9 mouse cellular contexts compared by ENCODE assay signal in genomic region chr14:8135130-8135529, GRCm38 (mm10). TPM values are rescaled to one million over a fixed set of nuclear protein-coding genes. Genes with fewer than 3 reads are reported as not detected.
DNase-seq lines count a peak whose midpoint lies in the region; ATAC-seq and TF ChIP-seq lines count a peak whose summit lies in the region.
"Had no signal": no experiment of that assay in that cellular context is flagged by ENCODE, and none has a peak within 500 bp of the region (broad histone marks: within the 10 kb centered on the region; RNA-seq: fewer than 3 reads in every experiment).

No protein-coding gene starts in this region.

- intact Hi-C loops in left cerebral cortex, postnatal 4 days (cut with DNase I): no loop called here

- H3K9ac ChIP-seq in midbrain, embryonic 15.5 days: no peak overlapping the region

- H3K9me3 ChIP-seq in midbrain, embryonic 15.5 days: no peaks in the 10 kb centered on the region

- no peak for TF ChIP-seq CTCF in olfactory bulb, adult 2 months (IDR thresholded peaks at IDR 0.05; ENCODE audit: insufficient read depth, low read depth, low read length)

- DNase-seq in cerebellum, postnatal 4 days (ENCODE audit: low spot score in 2 of 2): no peak
- DNase-seq in left cerebral cortex, adult 18-20 months (ENCODE audit: low spot score in 2 of 2): peak; percentile 26 to 54
- no peak for DNase-seq in left cerebral cortex, postnatal 4 days
- DNase-seq in heart, postnatal 4 days: peak; percentile 27
- no peak for DNase-seq in kidney, adult 9 months
- DNase-seq: adrenal gland, adult 2 months had no signal

- H3K4me2 ChIP-seq in midbrain, embryonic 15.5 days: no peak overlapping the region

- no peaks in the 10 kb centered on the region for H3K27me3 ChIP-seq in midbrain, embryonic 15.5 days (replicated peaks)

- peaks cover 8% of the 10 kb centered on the region; the same call in 1 of the 2 replicates for H3K36me3 ChIP-seq in midbrain, embryonic 15.5 days (replicated peaks)

- H3K4me3 ChIP-seq in olfactory bulb, adult 2 months (ENCODE audit: insufficient read depth, low read depth, low read length): no peak overlapping the region
- no peak overlapping the region for H3K4me3 ChIP-seq in midbrain, embryonic 15.5 days

- no peak for TF ChIP-seq POLR2A in olfactory bulb, adult 2 months (IDR thresholded peaks at IDR 0.05; ENCODE audit: insufficient read depth, low read depth, low read length)

- H3K27ac ChIP-seq in olfactory bulb, adult 2 months (ENCODE audit: insufficient read depth, low read depth, low read length): 0 out of 2 replicates have a peak overlapping the region, but pooled peaks have one; percentile 26
- H3K27ac ChIP-seq in midbrain, embryonic 15.5 days: no peak overlapping the region

- 26% methylated on average over 3 of the region's 3 CpGs for WGBS in olfactory bulb, adult 2 months
- 70% methylated on average over 3 of the region's 3 CpGs for WGBS in midbrain, embryonic 15.5 days

- H3K4me1 ChIP-seq in olfactory bulb, adult 2 months (ENCODE audit: control insufficient read depth, insufficient read depth, low read length): peaks cover 21% of the 10 kb centered on the region
- no peaks in the 10 kb centered on the region for H3K4me1 ChIP-seq in midbrain, embryonic 15.5 days

- ATAC-seq in cerebellum, adult (ENCODE audit: insufficient number of reproducible peaks, low FRiP score, low TSS enrichment): peak; percentile 64
- no peak for ATAC-seq in midbrain, embryonic 15.5 days (replicated peaks)

RNA-seq across cellular contexts. Expression of gene Pxk, which starts 37.1 kb away (rescaled TPM):
- 10 to 100 TPM; 36.7 to 37.9 TPM for total RNA-seq in left cerebral cortex, adult 18-20 months (2021)
- 10 to 100 TPM; 32.3 to 38.0 TPM for total RNA-seq in left cerebral cortex, postnatal 4 days (2021)
- total RNA-seq in heart, postnatal 4 days (2021): 10 to 100 TPM; 20.9 to 21.0 TPM
- polyA plus RNA-seq in olfactory bulb, adult 2 months (2012; ENCODE audit: insufficient read depth, insufficient read length, low replicate concordance, missing spikeins): not detected in 2 replicates
- 66.0 and 67.5 TPM in 2 replicates for polyA plus RNA-seq in midbrain, embryonic 15.5 days (2015; fragmentation: Nextera tagmentation; extraction: Ambion mirVana)

RNA-seq across cellular contexts. Expression of gene Pdhb, which starts 37.7 kb away (rescaled TPM):
- total RNA-seq in left cerebral cortex, adult 18-20 months (2021): 100 to 1,000 TPM; 156 to 161 TPM
- total RNA-seq in left cerebral cortex, postnatal 4 days (2021): 100 to 1,000 TPM; 132 to 136 TPM
- 100 to 1,000 TPM; 617 to 634 TPM for total RNA-seq in heart, postnatal 4 days (2021)
- not detected in 2 replicates for polyA plus RNA-seq in olfactory bulb, adult 2 months (2012; ENCODE audit: insufficient read depth, insufficient read length, low replicate concordance, missing spikeins)
- 245 TPM in 2 replicates for polyA plus RNA-seq in midbrain, embryonic 15.5 days (2015; fragmentation: Nextera tagmentation; extraction: Ambion mirVana)

RNA-seq across cellular contexts. Expression of gene Rpp14, which starts 55.0 kb away (rescaled TPM):
- 10 to 100 TPM; 28.1 to 28.9 TPM for total RNA-seq in left cerebral cortex, adult 18-20 months (2021)
- 10 to 100 TPM; 24.4 to 24.7 TPM for total RNA-seq in left cerebral cortex, postnatal 4 days (2021)
- total RNA-seq in heart, postnatal 4 days (2021): 10 to 100 TPM; 21.9 to 22.3 TPM
- not detected in 2 replicates for polyA plus RNA-seq in olfactory bulb, adult 2 months (2012; ENCODE audit: insufficient read depth, insufficient read length, low replicate concordance, missing spikeins)
- 43.8 and 46.3 TPM in 2 replicates for polyA plus RNA-seq in midbrain, embryonic 15.5 days (2015; fragmentation: Nextera tagmentation; extraction: Ambion mirVana)

Comparison
In these comparisons a context has a peak if more than half of its experiments do, and no peak if none do; other contexts are left out.
1. DNase-seq: peak in left cerebral cortex, adult 18-20 months (2 of 2) and heart, postnatal 4 days (single experiment); none in cerebellum, postnatal 4 days (0 of 2), left cerebral cortex, postnatal 4 days (single experiment) and kidney, adult 9 months (single experiment).